Mouse (Mus musculus): ENCODE data around the gene Nek8. TPM values are rescaled to one million over a fixed set of nuclear protein-coding genes. Genes with fewer than 3 reads are reported as not detected.
A peak's percentile ranks its signal among the peaks of the same experiment; 100 is the strongest.

The Nek8 gene
- polyA plus RNA-seq, 1 experiment from 2014 or later = 13.7 TPM

- 86% methylated on average over 16 of the region's 16 CpGs for WGBS (ENCODE audit: insufficient replicate concordance)
- Histone ChIP-seq H3K27ac (peak overlapping the region; percentile 15; the same call in 1 of the 2 replicates), H3K27me3 (replicated peaks) (no peaks in the 10 kb centered on the region), H3K9ac (peak overlapping the region; percentile 28), H3K4me2 (no peak overlapping the region), H3K36me3 (peaks cover 31% of the 10 kb centered on the region), H3K4me1 (peaks cover 82% of the 10 kb centered on the region), H3K9me3 (replicated peaks) (no peaks in the 10 kb centered on the region), H3K4me3 (no peak overlapping the region)
- no peak for ATAC-seq
Observed at GRCm38 (mm10) chr11:78172034-78172747, 4.3 kb downstream of the Nek8 start.

DNA sequence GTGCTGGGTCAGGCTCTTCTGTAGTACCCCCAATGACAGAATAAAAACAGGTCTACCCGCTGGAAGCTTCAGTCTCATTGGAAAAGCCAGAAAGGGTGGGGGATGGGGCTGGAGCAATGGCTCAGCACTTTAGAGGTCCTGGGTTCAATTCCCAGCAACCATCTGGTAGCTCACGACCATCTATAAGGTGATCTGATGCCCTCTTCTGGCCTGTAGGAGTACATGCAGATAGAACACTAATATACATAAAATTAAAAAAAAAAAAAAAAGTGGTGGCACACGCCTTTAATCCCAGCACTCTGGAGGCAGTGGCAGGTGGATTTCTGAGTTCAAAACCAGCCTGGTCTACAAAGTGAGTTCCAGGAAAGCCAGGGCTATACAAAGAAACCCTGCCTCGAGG, 5.1 kb downstream of the Nek8 start:
- no peak for ATAC-seq
- Histone ChIP-seq H3K9ac (no peak overlapping the region), H3K27me3 (replicated peaks) (no peaks in the 10 kb centered on the region), H3K27ac (no peak overlapping the region), H3K4me1 (peaks cover 90% of the 10 kb centered on the region), H3K36me3 (peaks cover 34% of the 10 kb centered on the region), H3K4me2 (no peak overlapping the region), H3K4me3 (no peak overlapping the region), H3K9me3 (replicated peaks) (no peaks in the 10 kb centered on the region)
- 67% methylated on average over 4 of the region's 4 CpGs for WGBS (ENCODE audit: insufficient replicate concordance)

- Histone ChIP-seq H3K4me1 (peaks cover 91% of the 10 kb centered on the region), H3K36me3 (peaks cover 34% of the 10 kb centered on the region), H3K9ac (no peak overlapping the region), H3K27me3 (replicated peaks) (no peaks in the 10 kb centered on the region), H3K4me3 (no peak overlapping the region), H3K9me3 (replicated peaks) (no peaks in the 10 kb centered on the region), H3K27ac (peak overlapping the region; percentile 93), H3K4me2 (peak overlapping the region; percentile 79)
- no peak for ATAC-seq
- WGBS (ENCODE audit: insufficient replicate concordance) = 88% methylated on average over 15 of the region's 15 CpGs
Observed at GRCm38 (mm10) chr11:78170306-78170705, 6.2 kb downstream of the Nek8 start.

- Histone ChIP-seq H3K4me3 (peak overlapping the region; percentile 49), H3K9me3 (replicated peaks) (no peaks in the 10 kb centered on the region), H3K9ac (peak overlapping the region; percentile 68), H3K27ac (peak overlapping the region; percentile 93), H3K4me2 (peak overlapping the region; percentile 79), H3K36me3 (peaks cover 34% of the 10 kb centered on the region), H3K27me3 (replicated peaks) (no peaks in the 10 kb centered on the region), H3K4me1 (peaks cover 84% of the 10 kb centered on the region)
- WGBS (ENCODE audit: insufficient replicate concordance) = 21% methylated on average over 19 of the region's 19 CpGs
- peak; percentile 64 for ATAC-seq
Observed at GRCm38 (mm10) chr11:78168541-78169468, 7.7 kb downstream of the Nek8 start.

- H3K9me3 ChIP-seq (replicated peaks) = no peaks in the 10 kb centered on the region
- H3K4me1 ChIP-seq = peaks cover 88% of the 10 kb centered on the region
- no peak for ATAC-seq
- no peak overlapping the region for H3K4me3 ChIP-seq
- H3K27me3 ChIP-seq (replicated peaks) = no peaks in the 10 kb centered on the region
- WGBS (ENCODE audit: insufficient replicate concordance) = 81% methylated on average over 14 of the region's 14 CpGs
- H3K4me2 ChIP-seq = peak overlapping the region; percentile 79
- H3K27ac ChIP-seq = peak overlapping the region; percentile 93
- peaks cover 38% of the 10 kb centered on the region for H3K36me3 ChIP-seq
- H3K9ac ChIP-seq = peak overlapping the region; percentile 68
Observed at GRCm38 (mm10) chr11:78167257-78167959, 9.1 kb downstream of the Nek8 start.

GRCm38 (mm10) chr11:78166640-78167039, 9.8 kb downstream of the Nek8 start:
- peak overlapping the region; percentile 93 for H3K27ac ChIP-seq
- peak overlapping the region; percentile 100; the same call in 1 of the 2 replicates for H3K4me2 ChIP-seq
- peak overlapping the region; percentile 29 for H3K9ac ChIP-seq
- H3K27me3 ChIP-seq (replicated peaks) = no peaks in the 10 kb centered on the region
- no peak overlapping the region for H3K4me3 ChIP-seq
- peaks cover 88% of the 10 kb centered on the region for H3K4me1 ChIP-seq
- WGBS (ENCODE audit: insufficient replicate concordance) = 61% methylated on average over 6 of the region's 6 CpGs
- H3K9me3 ChIP-seq (replicated peaks) = no peaks in the 10 kb centered on the region
- ATAC-seq = no peak
- peaks cover 38% of the 10 kb centered on the region for H3K36me3 ChIP-seq

GRCm38 (mm10) chr11:78166161-78166560, 10.3 kb downstream of the Nek8 start:
- H3K9ac ChIP-seq = peak overlapping the region; percentile 99
- peak overlapping the region; percentile 97 for H3K4me3 ChIP-seq
- peaks cover 90% of the 10 kb centered on the region for H3K4me1 ChIP-seq
- no peaks in the 10 kb centered on the region for H3K9me3 ChIP-seq (replicated peaks)
- H3K27ac ChIP-seq = peak overlapping the region; percentile 93
- H3K27me3 ChIP-seq (replicated peaks) = no peaks in the 10 kb centered on the region
- H3K4me2 ChIP-seq = peak overlapping the region; percentile 100
- H3K36me3 ChIP-seq = peaks cover 40% of the 10 kb centered on the region
- ATAC-seq = no peak
- 35% methylated on average over 4 of the region's 4 CpGs for WGBS (ENCODE audit: insufficient replicate concordance)

GRCm38 (mm10) chr11:78165761-78166109, 10.7 kb downstream of the Nek8 start:
- Histone ChIP-seq H3K4me1 (peaks cover 90% of the 10 kb centered on the region), H3K4me2 (peak overlapping the region; percentile 100), H3K36me3 (peaks cover 40% of the 10 kb centered on the region), H3K27me3 (replicated peaks) (no peaks in the 10 kb centered on the region), H3K9ac (peak overlapping the region; percentile 99), H3K27ac (peak overlapping the region; percentile 93), H3K4me3 (peak overlapping the region; percentile 97), H3K9me3 (replicated peaks) (no peaks in the 10 kb centered on the region)
- ATAC-seq = peak; percentile 19
- WGBS (ENCODE audit: insufficient replicate concordance) = 3% methylated on average over 16 of the region's 16 CpGs

- H3K4me2 ChIP-seq = peak within 1 kb of the TSS; percentile 100
- H3K36me3 ChIP-seq = peaks cover 41% of the 10 kb centered on the region
- H3K27ac ChIP-seq = peak within 1 kb of the TSS; percentile 93
- peak; percentile 80 for ATAC-seq
- H3K9me3 ChIP-seq (replicated peaks) = no peaks in the 10 kb centered on the region
- H3K4me1 ChIP-seq = peaks cover 90% of the 10 kb centered on the region
- WGBS (ENCODE audit: insufficient replicate concordance) = 1% methylated on average over 78 of the region's 78 CpGs
- peak within 1 kb of the TSS; percentile 97 for H3K4me3 ChIP-seq
- H3K9ac ChIP-seq = peak within 1 kb of the TSS; percentile 99
- H3K27me3 ChIP-seq (replicated peaks) = no peaks in the 10 kb centered on the region
Observed at GRCm38 (mm10) chr11:78164924-78165760, 11.3 kb downstream of the Nek8 start, which contains the start of gene Traf4. TSS of gene Traf4 (minus strand) at chr11:78165589.

GRCm38 (mm10) chr11:78164604-78164923, 11.9 kb downstream of the Nek8 start:
- peak overlapping the region; percentile 93 for H3K27ac ChIP-seq
- H3K4me3 ChIP-seq = peak overlapping the region; percentile 97
- no peaks in the 10 kb centered on the region for H3K9me3 ChIP-seq (replicated peaks)
- H3K9ac ChIP-seq = peak overlapping the region; percentile 99
- peaks cover 47% of the 10 kb centered on the region for H3K36me3 ChIP-seq
- H3K27me3 ChIP-seq (replicated peaks) = no peaks in the 10 kb centered on the region
- under 1% methylated on average over 14 of the region's 14 CpGs for WGBS (ENCODE audit: insufficient replicate concordance)
- H3K4me1 ChIP-seq = peaks cover 90% of the 10 kb centered on the region
- no peak for ATAC-seq
- peak overlapping the region; percentile 100 for H3K4me2 ChIP-seq
